Mouse (Mus musculus) cerebellum, adult 2 months (tissue): ENCODE measurements around the gene Loxl4. TPM values are rescaled to one million over a fixed set of nuclear protein-coding genes. Genes with fewer than 3 reads are reported as not detected.

ENCODE experiments used
- DNase-seq, 2 experiments: peaks; one replicate each; pipeline ENCODE4 v3.0.0; 2021
- H3K27ac ChIP-seq: fragments of 200-500 bp; 2 replicates; pipeline ENCODE4 v1.5.1; 2012; ENCODE audit warnings: low read length, control low read depth, inconsistent platforms; ENCODE audit not compliant: insufficient read depth
- H3K27me3 ChIP-seq: fragments of 200-500 bp; 2 replicates; pipeline ENCODE4 v1.6.1; 2012; ENCODE audit warnings: inconsistent platforms, mild to moderate bottlenecking, low read length, moderate library complexity; ENCODE audit not compliant: control insufficient read depth, insufficient read depth
- H3K4me1 ChIP-seq: fragments of 200-500 bp; 2 replicates; pipeline ENCODE4 v1.6.1; 2011; ENCODE audit warnings: low read length; ENCODE audit not compliant: control insufficient read depth, insufficient read depth
- H3K4me3 ChIP-seq: fragments of 200-500 bp; replicated peaks from 2 replicates; pipeline ENCODE3; 2011; ENCODE audit warnings: mild to moderate bottlenecking, low read depth, low read length, control low read depth; ENCODE audit not compliant: insufficient read depth
- CTCF ChIP-seq: fragments of 200-500 bp; IDR thresholded peaks from 2 replicates; pipeline ENCODE4 v1.5.1; 2011; ENCODE audit warnings: low read depth, mild to moderate bottlenecking, control low read depth, low read length, moderate library complexity, borderline replicate concordance; ENCODE audit not compliant: insufficient read depth
- POLR2A ChIP-seq: fragments of 200-500 bp; IDR thresholded peaks from 2 replicates; pipeline ENCODE4 v1.6.1; 2011; ENCODE audit warnings: low read length, control low read depth, borderline replicate concordance; ENCODE audit not compliant: insufficient read depth
- WGBS: fragments of 180-500 bp; shearing (Covaris S2); methylation state at CpG from one replicate; pipeline ENCODE4 v1.1.7; 2018; 5-methylcytosine and 5-hydroxymethylcytosine counted together
- polyA plus RNA-seq: library from polyadenylated mRNA; depleted of rRNA; stranded (reverse); fragments of >200 nt; gene quantifications from 2 replicates; pipeline ENCODE4 v1.2.3, GENCODE M21; 2012

The Loxl4 gene
- polyA plus RNA-seq, 1 experiment, result 0.23 TPM

DNA sequence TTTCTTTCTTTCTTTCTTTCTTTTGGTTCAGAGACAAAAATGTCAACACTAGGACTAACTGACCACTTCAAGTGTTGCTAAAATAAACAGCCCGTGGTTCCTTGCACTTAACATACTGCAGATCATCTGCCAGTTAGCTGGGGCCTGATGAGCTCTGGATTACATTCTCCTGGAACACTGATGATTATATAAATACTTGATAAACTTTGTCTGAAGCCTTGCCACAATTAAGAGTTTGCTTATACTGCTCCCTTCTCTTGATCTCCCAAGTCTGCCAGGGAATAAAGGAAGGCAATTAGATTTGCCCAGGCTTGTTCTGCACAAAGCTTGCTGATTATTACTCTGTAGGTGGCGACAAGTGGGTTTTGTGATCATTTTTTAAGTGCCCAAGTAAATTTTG, 24.9 kb downstream of the Loxl4 start:
- H3K4me3 ChIP-seq, result no peak overlapping the region
- no peak for TF ChIP-seq POLR2A
- TF ChIP-seq CTCF, result no peak
- 0 out of 2 replicates have a peak, but pooled peaks cover 2% of the 10 kb centered on the region for H3K4me1 ChIP-seq
- no peaks in the 10 kb centered on the region for H3K27me3 ChIP-seq
- DNase-seq, result no peak
- WGBS, result 90% methylated on average over 2 of the region's 2 CpGs
- H3K27ac ChIP-seq, result no peak overlapping the region

GRCm38 (mm10) chr19:42584188-42584587, 28.4 kb downstream of the Loxl4 start:
- Histone ChIP-seq H3K27me3 (no peaks in the 10 kb centered on the region), H3K4me3 (no peak overlapping the region), H3K27ac (no peak overlapping the region), H3K4me1 (0 out of 2 replicates have a peak, but pooled peaks cover 2% of the 10 kb centered on the region)
- DNase-seq, result no peak
- WGBS, result 99% methylated on average over 3 of the region's 3 CpGs
- TF ChIP-seq CTCF, result no peak
- TF ChIP-seq POLR2A, result no peak

- Histone ChIP-seq H3K27me3 (no peaks in the 10 kb centered on the region), H3K27ac (no peak overlapping the region), H3K4me3 (no peak overlapping the region), H3K4me1 (0 out of 2 replicates have a peak, but pooled peaks cover 2% of the 10 kb centered on the region)
- no peak for DNase-seq
- TF ChIP-seq POLR2A, result no peak
- no peak for TF ChIP-seq CTCF
- WGBS, result 97% methylated on average over 5 of the region's 5 CpGs
These were observed 28.9 kb downstream of the Loxl4 start for GRCm38 (mm10) chr19:42583677-42584076.

GRCm38 (mm10) chr19:42582811-42583370, 29.7 kb downstream of the Loxl4 start:
- no peak overlapping the region for H3K4me3 ChIP-seq
- TF ChIP-seq CTCF, result no peak
- no peak for TF ChIP-seq POLR2A
- no peak overlapping the region for H3K27ac ChIP-seq
- H3K27me3 ChIP-seq, result no peaks in the 10 kb centered on the region
- 0 out of 2 replicates have a peak, but pooled peaks cover 2% of the 10 kb centered on the region for H3K4me1 ChIP-seq
- 92% methylated on average over 13 of the region's 13 CpGs for WGBS
- no peak for DNase-seq

- DNase-seq, result no peak
- WGBS, result 44% methylated on average over 4 of the region's 4 CpGs
- Histone ChIP-seq H3K4me3 (no peak overlapping the region), H3K27me3 (no peaks in the 10 kb centered on the region), H3K27ac (no peak overlapping the region), H3K4me1 (no peaks in the 10 kb centered on the region)
- no peak for TF ChIP-seq CTCF
- TF ChIP-seq POLR2A, result no peak
These were observed 31.9 kb downstream of the Loxl4 start for GRCm38 (mm10) chr19:42580701-42581100.

DNA sequence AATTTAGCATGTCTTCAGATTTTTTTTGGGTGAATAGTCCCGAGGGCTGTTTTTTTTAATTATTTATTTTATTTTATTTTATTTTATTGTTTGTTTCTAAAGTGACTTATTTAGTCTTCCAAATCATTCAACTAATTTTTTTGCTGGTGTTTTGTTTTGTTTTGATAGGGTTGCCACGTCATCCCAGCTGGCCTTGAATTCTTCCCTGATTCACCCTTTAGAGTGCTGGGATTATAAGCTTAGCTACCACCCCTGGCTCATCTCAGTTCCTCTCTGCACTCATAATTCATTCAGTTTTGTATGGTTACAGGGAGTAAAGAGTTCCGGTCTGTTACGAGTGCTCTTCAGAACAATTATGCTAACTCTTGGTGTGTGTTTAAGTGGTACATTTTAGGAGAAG, 34.0 kb downstream of the Loxl4 start:
- Histone ChIP-seq H3K4me3 (no peak overlapping the region), H3K4me1 (no peaks in the 10 kb centered on the region), H3K27me3 (no peaks in the 10 kb centered on the region), H3K27ac (no peak overlapping the region)
- TF ChIP-seq POLR2A, result no peak
- TF ChIP-seq CTCF, result no peak
- WGBS, result 93% methylated on average over 4 of the region's 4 CpGs
- DNase-seq, result no peak

GRCm38 (mm10) chr19:42576856-42577255, 35.8 kb downstream of the Loxl4 start:
- DNase-seq, result no peak
- H3K4me1 ChIP-seq, result no peaks in the 10 kb centered on the region
- TF ChIP-seq CTCF (no peak), POLR2A (no peak)
- H3K27ac ChIP-seq, result no peak overlapping the region
- WGBS, result 75% methylated on average over 1 of the region's 1 CpGs
- H3K27me3 ChIP-seq, result no peaks in the 10 kb centered on the region
- H3K4me3 ChIP-seq, result no peak overlapping the region

GRCm38 (mm10) chr19:42575317-42575716, 37.3 kb downstream of the Loxl4 start:
- Histone ChIP-seq H3K4me1 (no peaks in the 10 kb centered on the region), H3K27me3 (no peaks in the 10 kb centered on the region), H3K4me3 (no peak overlapping the region), H3K27ac (no peak overlapping the region)
- TF ChIP-seq POLR2A (no peak), CTCF (no peak)
- WGBS, result 94% methylated on average over 2 of the region's 2 CpGs
- no peak for DNase-seq

- DNase-seq, result no peak
- no peak overlapping the region for H3K4me3 ChIP-seq
- H3K27ac ChIP-seq, result no peak overlapping the region
- no peaks in the 10 kb centered on the region for H3K27me3 ChIP-seq
- peaks cover 3% of the 10 kb centered on the region; the same call in 1 of the 2 replicates for H3K4me1 ChIP-seq
- TF ChIP-seq CTCF (no peak), POLR2A (no peak)
- WGBS, result 81% methylated on average over 4 of the region's 4 CpGs
These were observed 41.3 kb downstream of the Loxl4 start for GRCm38 (mm10) chr19:42571291-42571690.
